Mouse (Mus musculus) embryonic stem cell, embryonic (primary cell): ENCODE data around the gene Gm3696.
"Not testable (repeated sequence)": the region's sequence is repeated elsewhere in the genome, so short reads cannot be mapped to it uniquely, and the experiment has no call there.

Source experiments
- CTCF ChIA-PET, 4 experiments: fragments of 300-600 bp in 2 of 4; fragments of 350-600 bp in 2 of 4; sonication (Branson Sonifier 250); formaldehyde crosslinking; loops; one replicate each; lab custom pipeline; 2022; ENCODE audit warnings: inconsistent platforms in 2 of 4; lab: Charles Lee
- POLR2A ChIA-PET, 4 experiments: fragments of 300-600 bp in 2 of 4; fragments of 350-600 bp in 2 of 4; sonication (Branson Sonifier 250); formaldehyde crosslinking; loops; one replicate each; lab custom pipeline; 2022; ENCODE audit warnings: antibody characterized with exemption in 4 of 4, inconsistent platforms in 1 of 4; lab: Charles Lee

Gene Gm3696

DNA sequence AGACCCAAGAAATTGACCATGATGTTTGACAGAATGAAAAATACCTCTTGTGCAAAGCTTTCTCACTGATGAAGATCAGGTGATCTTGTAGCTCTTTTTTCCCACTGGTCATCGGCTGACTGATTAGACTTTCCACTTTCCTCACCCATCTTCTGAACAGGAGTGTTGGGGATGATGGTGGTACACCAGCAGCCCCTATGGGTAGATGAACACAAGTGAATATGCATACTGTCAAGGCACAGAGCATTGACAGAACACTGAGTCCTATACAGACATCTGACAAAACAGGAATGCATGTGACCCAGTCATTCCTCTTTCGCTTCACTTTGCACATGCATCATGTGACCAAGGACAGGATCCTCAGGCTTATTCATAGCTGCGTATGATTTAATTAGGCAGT, at the start of gene Gm3696:
Gene Gm3696 (minus strand): TSS at position 101 of the 400 bp plus-strand sequence.
- CTCF ChIA-PET, POLR2A ChIA-PET: not testable (repeated sequence)

- CTCF ChIA-PET, POLR2A ChIA-PET: not testable (repeated sequence)
Observed at GRCm38 (mm10) chr14:7125312-7125711, 24.9 kb upstream of the Gm3696 start, which contains the start of gene Gm6676. TSS of gene Gm6676 (minus strand) at chr14:7125412.

- CTCF ChIA-PET, POLR2A ChIA-PET: not testable (repeated sequence)
Observed at GRCm38 (mm10) chr14:7105124-7105802, 4.8 kb upstream of the Gm3696 start.

DNA sequence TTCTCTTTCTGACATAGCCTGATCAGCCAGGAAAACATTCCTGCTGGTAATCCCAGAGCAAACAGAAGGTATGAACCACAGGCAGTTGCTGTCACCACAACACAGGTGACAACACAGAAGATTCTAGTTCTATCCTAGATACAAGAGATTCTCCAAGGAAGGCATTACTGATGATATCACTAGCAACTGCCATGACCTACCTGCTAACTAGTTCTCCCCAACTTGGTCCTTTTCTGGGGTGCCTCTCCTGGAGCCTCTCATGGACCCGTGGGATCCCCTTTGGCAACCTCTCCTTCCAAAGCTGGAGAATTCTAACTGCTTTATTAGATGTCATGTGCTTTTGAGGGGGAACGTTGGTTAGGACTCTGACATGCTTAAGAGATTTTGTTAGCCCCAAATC, 55.6 kb downstream of the Gm3696 start, which contains the start of gene Gm3685:
Gene Gm3685 (minus strand): TSS at position 101 of the 400 bp plus-strand sequence.
- CTCF ChIA-PET, POLR2A ChIA-PET: not testable (repeated sequence)
